Mouse (Mus musculus) stomach, embryonic 15.5 days (tissue): ENCODE data around the gene Rad51. TPM values are rescaled to one million over a fixed set of nuclear protein-coding genes. Genes with fewer than 3 reads are reported as not detected.

Source experiments
- ATAC-seq: fragments of 200-750 bp; cut with Nextera tagmentation; 2 replicates; pipeline ENCODE4 v1.8.0; 2017; ENCODE audit warnings: low read depth, moderate number of reproducible peaks, moderate TSS enrichment; ENCODE audit not compliant: insufficient read depth, low FRiP score
- H3K27ac ChIP-seq: fragments of 300-500 bp; sonication (generic); 2 replicates; pipeline ENCODE4 v1.5.1; 2015; ENCODE audit warnings: mild to moderate bottlenecking, inconsistent platforms
- H3K27me3 ChIP-seq: fragments of 300-500 bp; sonication (generic); replicated peaks from 2 replicates; pipeline ENCODE4 v1.6.1; 2015; ENCODE audit warnings: inconsistent platforms
- H3K36me3 ChIP-seq: fragments of 300-500 bp; sonication (generic); 2 replicates; pipeline ENCODE4 v1.6.1; 2015; ENCODE audit warnings: inconsistent platforms
- H3K4me1 ChIP-seq: fragments of 300-500 bp; sonication (generic); 2 replicates; pipeline ENCODE4 v1.6.1; 2015; ENCODE audit warnings: inconsistent platforms
- H3K4me2 ChIP-seq: fragments of 300-500 bp; sonication (generic); 2 replicates; pipeline ENCODE4 v1.6.1; 2015; ENCODE audit warnings: mild to moderate bottlenecking, inconsistent platforms
- H3K4me3 ChIP-seq: fragments of 300-500 bp; sonication (generic); replicated peaks from 2 replicates; pipeline ENCODE4 v1.5.1; 2015; ENCODE audit warnings: inconsistent platforms
- H3K9ac ChIP-seq: fragments of 300-500 bp; sonication (generic); 2 replicates; pipeline ENCODE4 v1.6.1; 2015; ENCODE audit warnings: inconsistent platforms
- H3K9me3 ChIP-seq: fragments of 300-500 bp; sonication (generic); 2 replicates; pipeline ENCODE4 v1.6.1; 2016; ENCODE audit warnings: inconsistent platforms
- WGBS: fragments of 180-500 bp; shearing (Covaris S2); methylation state at CpG from one replicate; pipeline ENCODE4 v1.1.7; 2015; 5-methylcytosine and 5-hydroxymethylcytosine counted together
- polyA plus RNA-seq: library from polyadenylated mRNA; unstranded; fragments of >200 nt; fragmentation: Nextera tagmentation; extraction: Ambion mirVana; gene quantifications from 2 replicates; pipeline ENCODE4 v1.2.1, GENCODE M21; 2015

Rad51 gene
- polyA plus RNA-seq, 1 experiment from 2014 or later = 42.1 TPM

- Histone ChIP-seq H3K4me3 (no peak overlapping the region), H3K9me3 (no peaks in the 10 kb centered on the region), H3K27me3 (no peaks in the 10 kb centered on the region), H3K9ac (no peak overlapping the region), H3K4me2 (no peak overlapping the region), H3K36me3 (peaks cover 64% of the 10 kb centered on the region), H3K4me1 (no peaks in the 10 kb centered on the region), H3K27ac (no peak overlapping the region)
- 84% methylated on average over 8 of the region's 8 CpGs for WGBS
- no peak for ATAC-seq
Observed at GRCm38 (mm10) chr2:119147775-119148174, 35.2 kb downstream of the Rad51 start.

GRCm38 (mm10) chr2:119152255-119152654, 39.7 kb downstream of the Rad51 start:
- Histone ChIP-seq H3K27me3 (no peaks in the 10 kb centered on the region), H3K4me3 (no peak overlapping the region), H3K36me3 (peaks cover 37% of the 10 kb centered on the region; the same call in 1 of the 2 replicates), H3K4me1 (peaks cover 8% of the 10 kb centered on the region; the same call in 1 of the 2 replicates), H3K27ac (no peak overlapping the region), H3K9ac (no peak overlapping the region), H3K4me2 (no peak overlapping the region), H3K9me3 (no peaks in the 10 kb centered on the region)
- 83% methylated on average over 6 of the region's 6 CpGs for WGBS
- ATAC-seq = no peak

- Histone ChIP-seq H3K27ac (0 out of 2 replicates have a peak overlapping the region, but pooled peaks have one; percentile 7), H3K9ac (no peak overlapping the region), H3K4me2 (no peak overlapping the region), H3K4me1 (peaks cover 11% of the 10 kb centered on the region; the same call in 1 of the 2 replicates), H3K9me3 (no peaks in the 10 kb centered on the region), H3K36me3 (peaks cover 22% of the 10 kb centered on the region; the same call in 1 of the 2 replicates), H3K4me3 (no peak overlapping the region), H3K27me3 (no peaks in the 10 kb centered on the region)
- ATAC-seq = no peak; the same call in 1 of the 2 replicates
- 69% methylated on average over 2 of the region's 2 CpGs for WGBS
Observed at GRCm38 (mm10) chr2:119154683-119155082, 42.1 kb downstream of the Rad51 start.

- peak overlapping the region; percentile 88 for H3K4me2 ChIP-seq
- H3K9ac ChIP-seq = no peak overlapping the region
- H3K27me3 ChIP-seq = no peaks in the 10 kb centered on the region
- ATAC-seq = peak; percentile 77; the same call in 1 of the 2 replicates
- WGBS = 68% methylated on average over 9 of the region's 9 CpGs
- peaks cover 17% of the 10 kb centered on the region; the same call in 1 of the 2 replicates for H3K36me3 ChIP-seq
- no peak overlapping the region for H3K27ac ChIP-seq
- H3K4me1 ChIP-seq = peaks cover 11% of the 10 kb centered on the region; the same call in 1 of the 2 replicates
- H3K4me3 ChIP-seq = peak overlapping the region; percentile 99; the same call in 1 of the 2 replicates
- no peaks in the 10 kb centered on the region for H3K9me3 ChIP-seq
Observed at GRCm38 (mm10) chr2:119155388-119155787, 42.8 kb downstream of the Rad51 start.

- Histone ChIP-seq H3K27ac (peak overlapping the region; percentile 35; the same call in 1 of the 2 replicates), H3K4me1 (peaks cover 11% of the 10 kb centered on the region; the same call in 1 of the 2 replicates), H3K9me3 (no peaks in the 10 kb centered on the region), H3K4me2 (peak overlapping the region; percentile 88), H3K9ac (peak overlapping the region; percentile 92), H3K4me3 (peak overlapping the region; percentile 99), H3K27me3 (no peaks in the 10 kb centered on the region), H3K36me3 (peaks cover 11% of the 10 kb centered on the region; the same call in 1 of the 2 replicates)
- 4% methylated on average over 34 of the region's 34 CpGs for WGBS
- peak; percentile 29 for ATAC-seq
Observed at GRCm38 (mm10) chr2:119156081-119156680, 43.6 kb downstream of the Rad51 start.

GRCm38 (mm10) chr2:119156681-119157572, 44.3 kb downstream of the Rad51 start, which contains the start of gene Rmdn3:
TSS of gene Rmdn3 (minus strand) at chr2:119157034.
- Histone ChIP-seq H3K36me3 (peaks cover 5% of the 10 kb centered on the region; the same call in 1 of the 2 replicates), H3K4me3 (peak within 1 kb of the TSS; percentile 99), H3K9ac (peak within 1 kb of the TSS; percentile 92), H3K4me1 (peaks cover 11% of the 10 kb centered on the region; the same call in 1 of the 2 replicates), H3K27me3 (no peaks in the 10 kb centered on the region), H3K27ac (peak within 1 kb of the TSS; percentile 35; the same call in 1 of the 2 replicates), H3K9me3 (no peaks in the 10 kb centered on the region), H3K4me2 (peak within 1 kb of the TSS; percentile 88)
- whole genome bisulfite sequencing = under 1% methylated on average over 56 of the region's 57 CpGs
- ATAC-seq = peak; percentile 81

- no peak for ATAC-seq
- H3K27me3 ChIP-seq = no peaks in the 10 kb centered on the region
Observed at GRCm38 (mm10) chr2:119157836-119158235, 45.2 kb downstream of the Rad51 start.

GRCm38 (mm10) chr2:119161247-119161646, 48.7 kb downstream of the Rad51 start:
- 30% methylated on average over 2 of the region's 2 CpGs for WGBS
- Histone ChIP-seq H3K27me3 (no peaks in the 10 kb centered on the region), H3K36me3 (no peaks in the 10 kb centered on the region), H3K4me3 (no peak overlapping the region), H3K4me2 (no peak overlapping the region), H3K9ac (no peak overlapping the region), H3K27ac (no peak overlapping the region), H3K4me1 (0 out of 2 replicates have a peak, but pooled peaks cover 4% of the 10 kb centered on the region), H3K9me3 (no peaks in the 10 kb centered on the region)
- ATAC-seq = no peak

More at GRCm38 (mm10) chr2:119157836-119158235, 45.2 kb downstream of the Rad51 start:
- Histone ChIP-seq H3K27ac (no peak overlapping the region), H3K4me3 (no peak overlapping the region), H3K4me2 (no peak overlapping the region), H3K9me3 (no peaks in the 10 kb centered on the region), H3K9ac (no peak overlapping the region), H3K4me1 (peaks cover 11% of the 10 kb centered on the region; the same call in 1 of the 2 replicates), H3K36me3 (no peaks in the 10 kb centered on the region; the same call in 1 of the 2 replicates)

- Histone ChIP-seq H3K27me3 (no peaks in the 10 kb centered on the region), H3K4me1 (peaks cover 12% of the 10 kb centered on the region), H3K9me3 (no peaks in the 10 kb centered on the region), H3K4me3 (no peak overlapping the region), H3K36me3 (no peaks in the 10 kb centered on the region), H3K27ac (no peak overlapping the region), H3K4me2 (no peak overlapping the region), H3K9ac (no peak overlapping the region)
- WGBS = 58% methylated on average over 3 of the region's 3 CpGs
- no peak for ATAC-seq
Observed at GRCm38 (mm10) chr2:119163135-119163534, 50.5 kb downstream of the Rad51 start.

- WGBS = 93% methylated on average over 4 of the region's 4 CpGs
- no peak overlapping the region for H3K9ac ChIP-seq
Observed at GRCm38 (mm10) chr2:119163999-119164398, 51.4 kb downstream of the Rad51 start.

GRCm38 (mm10) chr2:119165401-119165800, 52.8 kb downstream of the Rad51 start:
- Histone ChIP-seq H3K4me1 (peaks cover 12% of the 10 kb centered on the region), H3K4me2 (no peak overlapping the region), H3K27ac (no peak overlapping the region), H3K27me3 (no peaks in the 10 kb centered on the region), H3K9ac (no peak overlapping the region), H3K36me3 (no peaks in the 10 kb centered on the region), H3K9me3 (no peaks in the 10 kb centered on the region), H3K4me3 (no peak overlapping the region)
- no peak for ATAC-seq

More at GRCm38 (mm10) chr2:119163999-119164398, 51.4 kb downstream of the Rad51 start:
- Histone ChIP-seq H3K27ac (no peak overlapping the region), H3K36me3 (no peaks in the 10 kb centered on the region), H3K4me2 (no peak overlapping the region), H3K4me3 (no peak overlapping the region), H3K9me3 (no peaks in the 10 kb centered on the region), H3K4me1 (peaks cover 12% of the 10 kb centered on the region), H3K27me3 (no peaks in the 10 kb centered on the region)
- no peak for ATAC-seq
